Mouse (Mus musculus) liver, embryonic 14.5 days (tissue): ENCODE data around the gene Dlec1.

Experiments used
- CTCF ChIP-seq: IDR thresholded peaks from 2 replicates; pipeline ENCODE4 v1.5.1; 2016; ENCODE audit warnings: antibody characterized with exemption, low read depth, control low read depth
- EP300 ChIP-seq: IDR thresholded peaks from 2 replicates; pipeline ENCODE4 v1.6.1; 2016; ENCODE audit warnings: antibody characterized with exemption, low read depth

- no peak for TF ChIP-seq CTCF
- TF ChIP-seq EP300 = no peak
Measured at GRCm38 (mm10) chr9:119167608-119168007, 65.3 kb downstream of the Dlec1 start.
